Mouse (Mus musculus) kidney, postnatal 4 days (tissue): ENCODE results near the gene Tnpo3.

Source experiments
- DNase-seq, 2 experiments: peaks; one replicate each; pipeline ENCODE4 v3.0.0; 2021; ENCODE audit warnings: mixed read lengths in 2 of 2

Tnpo3 gene

DNA sequence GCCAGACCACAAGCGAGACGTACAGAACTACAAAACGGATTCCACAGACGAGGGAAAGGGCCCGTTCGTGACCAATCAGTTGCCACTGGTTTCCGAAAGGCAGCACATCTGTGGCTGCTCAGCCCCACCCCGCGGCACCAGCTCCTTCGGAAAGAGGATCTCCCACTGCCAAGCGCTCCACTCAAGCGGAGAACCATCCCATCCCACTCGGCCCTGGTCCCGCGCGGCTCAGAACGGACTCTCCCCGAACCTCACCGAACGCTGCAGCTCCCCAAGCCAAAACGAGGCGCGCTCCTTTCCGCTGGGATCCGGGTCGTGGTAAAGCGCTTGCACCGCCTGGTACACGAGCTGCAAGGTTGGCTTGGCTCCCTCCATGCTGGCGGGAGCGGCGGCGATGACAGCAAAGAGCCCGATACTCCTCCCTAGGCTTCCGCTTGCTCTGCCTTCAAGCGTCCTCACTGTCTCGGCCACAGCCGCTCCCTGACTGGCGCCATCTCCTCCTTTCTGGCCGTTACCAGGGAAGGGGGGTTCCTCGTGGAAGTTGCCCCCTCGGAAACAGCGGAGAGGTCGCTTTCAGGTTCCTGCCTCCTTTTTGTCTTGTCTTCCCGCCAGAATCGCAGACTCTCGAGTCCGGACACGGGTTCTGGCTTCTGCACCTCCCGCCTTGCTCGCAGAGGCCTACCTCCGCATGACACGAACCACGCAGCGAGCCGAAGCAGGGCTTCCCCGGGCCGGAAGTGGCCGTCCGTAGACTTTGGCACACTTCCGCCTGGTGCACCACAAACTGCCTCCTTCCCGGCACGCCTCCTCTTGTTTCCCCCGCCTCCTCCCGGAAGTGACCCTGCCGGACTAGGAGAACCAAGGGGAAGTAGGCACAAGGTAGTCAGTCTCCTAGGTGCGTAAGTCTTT, at the start of gene Tnpo3:
TSS of gene Tnpo3 (minus strand) at position 777 of the 909 bp plus-strand sequence.
- peak; percentile 94 to 96 for DNase-seq

DNA sequence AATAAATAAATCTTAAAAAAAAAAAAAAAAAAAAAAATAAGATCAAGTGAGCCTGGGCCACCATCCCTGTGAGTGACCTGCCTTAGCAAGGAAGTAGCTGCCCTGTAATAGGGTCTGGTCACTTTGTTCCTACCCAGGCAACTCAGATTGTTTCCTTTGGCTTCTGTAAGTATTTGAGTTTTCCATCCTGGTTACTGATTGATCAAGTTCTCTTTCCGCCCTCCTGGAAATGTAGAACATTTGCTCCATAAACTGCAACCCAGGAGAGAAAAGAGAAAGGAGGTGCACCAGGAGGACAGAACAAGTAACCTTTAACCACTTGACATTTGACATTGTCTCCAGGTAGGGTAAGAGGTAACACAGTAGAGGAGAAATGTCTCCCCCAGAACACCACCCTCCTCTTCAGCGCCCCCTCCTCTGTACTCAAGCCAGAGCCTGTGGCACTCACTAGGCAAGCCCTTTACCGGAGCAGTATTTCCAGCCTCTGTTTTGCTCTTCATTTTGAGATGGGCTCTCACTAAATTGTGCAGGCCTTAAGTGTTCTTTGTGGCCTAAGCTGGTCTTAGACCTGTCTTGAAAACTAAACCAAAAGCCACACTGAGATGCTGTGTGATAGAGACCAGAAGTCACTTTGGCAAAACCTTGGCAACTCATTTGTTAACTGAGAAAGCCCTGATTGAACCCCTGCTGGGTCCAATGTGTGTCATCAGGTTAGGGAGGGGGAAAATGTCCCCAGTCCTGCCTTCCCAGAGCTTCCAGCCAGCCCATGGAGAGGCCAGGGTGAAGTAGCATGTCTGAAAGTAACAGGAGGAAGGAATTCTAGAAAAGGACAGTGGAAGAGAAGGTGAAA, 49.2 kb upstream of the Tnpo3 start:
- DNase-seq = peak; percentile 22 to 38

DNA sequence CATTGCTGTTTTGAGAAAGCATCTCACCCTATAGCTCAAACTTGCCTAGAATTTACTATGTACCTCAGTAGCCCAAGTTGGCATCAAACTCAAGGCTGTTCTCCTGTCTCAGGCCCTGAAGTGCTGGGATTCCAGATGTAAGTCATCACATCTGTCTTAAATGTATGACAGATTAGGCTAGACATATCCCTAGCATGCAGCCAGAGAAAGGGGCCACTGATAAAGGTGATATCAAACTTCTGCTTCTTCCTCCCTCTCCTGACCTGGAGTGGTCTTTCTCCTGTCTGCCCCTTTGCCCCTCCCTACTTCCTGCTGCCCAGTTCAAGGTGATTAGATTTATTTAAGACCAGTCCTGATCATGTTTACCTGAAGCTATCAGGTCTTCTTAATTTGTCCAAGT, 43.6 kb upstream of the Tnpo3 start:
- no peak for DNase-seq

DNA sequence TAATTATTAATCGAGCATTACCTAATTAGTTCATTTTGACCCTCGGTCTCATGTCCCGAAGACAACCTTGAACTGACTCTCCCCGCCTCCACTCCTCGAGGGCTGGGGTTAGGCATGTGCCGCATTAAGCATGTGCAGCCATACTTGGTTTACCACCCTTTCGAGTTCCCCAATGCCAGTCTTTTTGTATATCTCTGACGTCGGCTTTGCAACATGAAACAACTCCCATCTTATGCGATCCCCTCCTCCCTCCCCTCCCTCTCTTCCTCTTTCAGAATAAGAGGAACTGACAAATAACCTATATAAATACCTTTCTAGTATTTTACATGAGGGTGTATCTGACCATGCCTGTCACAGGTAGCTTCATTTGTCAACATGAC, 40.5 kb upstream of the Tnpo3 start:
- DNase-seq = no peak

DNA sequence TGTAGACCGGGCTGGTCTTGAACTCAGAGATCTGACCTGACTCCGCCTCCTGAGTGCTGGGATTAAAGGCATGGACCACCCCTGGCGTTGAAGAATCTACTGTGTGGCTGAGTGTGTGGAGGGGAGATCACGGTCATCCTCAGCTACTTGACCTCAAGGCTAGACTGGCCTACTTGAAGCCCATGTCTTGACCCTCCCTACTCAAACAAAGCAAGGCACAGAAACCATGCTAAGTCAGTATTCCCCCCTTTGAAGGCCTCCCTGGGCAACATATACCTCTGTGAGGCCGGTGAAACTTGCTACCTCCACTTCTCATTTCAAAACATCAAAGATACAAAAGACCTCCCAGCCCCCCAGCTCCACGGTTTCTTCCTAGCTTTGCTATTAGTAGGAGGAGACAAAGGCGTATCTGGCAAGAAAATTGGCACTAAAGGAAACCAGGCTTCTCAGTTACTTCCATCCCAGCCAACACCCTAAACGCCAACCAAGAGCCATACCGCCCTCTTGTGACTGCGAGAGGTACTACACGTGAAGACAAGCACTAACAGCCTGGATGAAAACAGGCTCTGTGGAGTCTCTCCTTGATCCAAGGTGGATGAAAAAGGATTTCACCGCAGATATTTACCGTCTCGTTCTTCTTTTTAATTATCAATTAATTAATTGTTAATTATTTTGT, 39.9 kb upstream of the Tnpo3 start:
- peak; percentile 93 to 94 for DNase-seq

DNA sequence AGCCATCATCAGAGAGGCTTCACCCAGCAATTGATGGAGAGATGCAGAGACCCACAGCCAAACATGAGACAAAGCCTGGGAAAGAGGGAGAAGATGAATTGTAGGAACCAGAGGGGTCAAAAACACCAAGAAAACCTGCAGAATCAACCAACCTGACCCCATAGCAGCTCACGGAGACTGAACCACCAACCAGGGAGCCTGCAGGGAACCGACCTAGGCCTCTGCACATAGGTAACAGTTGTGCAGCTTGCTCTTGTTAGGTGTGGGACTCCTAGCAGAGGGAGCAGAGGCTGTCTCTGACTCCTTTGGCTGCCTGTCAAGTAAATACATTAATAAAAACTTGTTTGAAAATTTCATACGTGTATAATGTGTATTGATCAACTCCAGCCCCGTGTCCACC, 32.1 kb upstream of the Tnpo3 start:
- DNase-seq = no peak

DNA sequence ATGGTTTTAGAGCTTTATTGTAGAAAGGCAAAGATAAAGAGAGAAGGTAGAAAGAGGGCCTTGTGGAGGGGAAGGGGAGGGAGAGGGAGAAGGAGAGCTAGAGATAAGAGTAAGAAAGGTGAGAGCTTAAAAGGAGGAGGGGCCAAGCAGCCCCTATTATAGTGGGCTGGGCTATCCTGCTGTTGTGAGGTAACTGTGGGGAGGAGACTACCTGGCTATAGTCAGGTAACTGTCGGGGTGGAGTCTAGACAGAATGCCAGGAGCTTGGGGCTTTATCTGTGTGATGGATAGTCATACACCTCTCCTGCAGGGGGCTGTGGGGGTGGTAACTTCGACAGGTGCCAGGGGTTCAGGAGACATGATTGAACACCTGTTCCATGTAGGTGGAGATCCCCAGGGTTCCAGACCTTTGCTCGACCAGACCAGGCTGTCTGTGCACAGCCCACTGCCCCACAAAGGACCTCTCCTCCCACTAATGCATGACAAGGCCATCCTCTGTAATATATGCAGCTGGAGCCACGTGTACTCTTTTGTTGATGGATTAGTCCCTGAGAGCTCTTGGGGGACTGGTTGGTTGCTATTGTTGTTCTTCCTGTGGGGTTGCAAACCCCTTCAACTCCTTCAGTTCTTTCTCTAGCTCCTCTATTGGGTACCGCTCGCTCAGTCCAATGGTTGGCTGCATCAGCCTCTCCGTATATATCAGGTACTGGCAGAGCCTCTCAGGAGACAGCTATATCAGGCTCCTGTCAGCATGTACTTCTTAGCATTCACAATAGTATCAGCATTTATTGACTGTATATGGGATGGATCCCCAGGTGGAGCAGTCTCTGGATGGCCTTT, 30.1 kb upstream of the Tnpo3 start:
- DNase-seq = no peak

DNA sequence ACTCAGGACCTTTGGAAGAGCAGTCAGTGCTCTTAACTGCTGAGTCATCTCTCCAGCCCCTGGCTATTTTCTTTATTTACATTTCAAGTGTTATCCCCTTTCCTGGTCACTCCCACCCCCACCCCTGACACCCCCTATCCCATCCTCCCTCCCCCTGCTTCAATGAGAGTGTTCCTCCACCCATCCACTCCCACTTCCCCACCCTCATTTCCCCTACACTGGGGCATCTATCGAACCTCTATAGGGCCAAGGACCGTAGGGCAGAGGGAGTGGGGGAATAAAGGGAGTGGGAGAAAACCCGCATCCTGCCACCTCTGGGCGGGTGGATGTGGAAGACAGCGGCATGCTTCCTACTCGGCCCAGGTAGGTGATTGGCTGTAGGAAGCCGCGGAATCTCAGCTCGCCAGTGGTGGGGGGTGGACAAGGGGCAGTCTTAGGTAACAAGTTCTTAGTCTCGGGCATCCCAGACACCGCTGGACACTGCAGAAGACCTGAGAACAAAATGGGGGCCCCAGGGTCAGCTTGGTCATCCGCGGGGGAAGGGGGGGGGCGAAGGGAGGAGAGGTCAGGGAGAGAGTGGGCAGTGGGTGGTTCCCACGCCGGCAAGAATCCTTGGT, 29.3 kb upstream of the Tnpo3 start:
- no peak for DNase-seq

DNA sequence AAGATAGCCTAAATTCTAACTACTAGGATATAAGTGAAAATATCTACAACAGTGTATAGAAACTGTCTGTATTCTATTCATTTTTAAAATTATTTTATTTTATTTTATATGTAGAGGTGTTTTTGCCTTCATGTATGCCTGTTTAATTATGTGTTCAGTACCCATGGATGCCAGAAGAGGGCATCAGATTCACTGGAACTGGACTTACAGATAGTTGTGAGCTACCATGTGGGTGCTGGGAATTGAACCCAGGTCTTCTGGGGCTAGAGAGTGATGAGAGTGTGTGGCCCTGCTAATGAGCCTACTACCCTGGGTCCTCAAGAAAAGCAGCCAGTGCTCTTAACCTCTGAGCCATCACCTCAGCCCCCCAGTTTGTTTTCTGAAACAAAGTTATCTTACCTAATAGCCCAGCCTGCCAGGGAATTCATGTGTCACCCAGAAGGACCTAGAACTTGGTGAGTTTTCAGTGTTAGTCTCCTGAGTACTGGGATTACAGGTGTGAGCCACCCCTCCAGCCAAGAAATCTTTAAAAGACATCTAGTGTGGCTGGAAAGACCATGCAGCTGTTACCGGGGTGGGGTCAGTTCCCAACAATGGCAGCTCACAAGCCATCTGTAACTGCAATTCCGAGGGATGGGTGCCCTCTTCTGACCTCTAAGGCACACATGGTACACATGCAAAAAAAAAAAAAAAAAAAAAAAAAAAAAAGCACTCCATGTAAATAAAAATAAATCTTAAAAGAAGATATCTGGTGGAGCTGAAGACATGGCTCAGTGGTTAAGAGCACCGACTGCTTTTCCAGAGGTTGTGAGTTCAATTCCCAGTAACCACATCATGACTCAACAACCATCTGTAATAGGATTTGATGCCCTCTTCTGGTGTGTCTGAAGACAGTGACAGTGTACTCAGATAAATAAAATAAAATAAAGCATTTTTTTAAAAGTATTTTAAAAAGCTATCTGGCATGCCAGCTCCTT, 28.0 kb upstream of the Tnpo3 start:
- DNase-seq = no peak

DNA sequence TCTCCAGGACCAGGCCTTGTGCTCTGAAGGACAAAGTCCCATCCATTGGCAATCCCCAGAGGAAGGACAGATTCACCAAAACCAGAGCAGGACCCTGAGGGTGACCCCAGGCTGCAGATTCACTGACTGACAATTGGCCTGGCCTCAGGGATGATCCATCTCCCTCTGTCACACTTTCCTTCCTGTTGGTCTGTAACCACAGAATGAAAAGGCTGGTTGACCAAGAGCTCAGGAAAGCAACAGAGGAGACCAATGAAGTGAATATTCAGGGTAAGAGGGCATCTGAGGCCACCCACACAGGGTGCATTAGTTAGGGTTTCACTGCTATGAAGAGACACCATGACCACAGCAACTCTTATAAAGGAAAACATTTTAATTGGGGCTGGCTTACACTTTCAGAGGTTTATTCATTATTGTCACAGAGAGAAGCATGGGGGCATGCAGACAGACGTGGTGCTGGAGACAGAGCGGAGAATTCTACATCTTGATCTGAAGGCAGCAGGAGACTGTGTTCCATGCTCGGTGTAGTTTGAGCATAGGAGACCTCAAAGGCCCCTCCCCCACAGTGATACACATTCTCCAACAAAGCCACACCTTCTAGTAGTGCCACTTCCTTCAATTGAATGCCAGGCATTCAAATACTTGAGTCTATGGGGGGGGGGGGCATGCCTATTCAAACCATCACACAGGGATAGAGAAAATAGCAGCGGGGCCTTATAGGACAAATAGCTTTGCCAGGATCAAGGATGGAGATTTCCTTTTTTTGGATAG, 26.8 kb upstream of the Tnpo3 start:
- DNase-seq = no peak

DNA sequence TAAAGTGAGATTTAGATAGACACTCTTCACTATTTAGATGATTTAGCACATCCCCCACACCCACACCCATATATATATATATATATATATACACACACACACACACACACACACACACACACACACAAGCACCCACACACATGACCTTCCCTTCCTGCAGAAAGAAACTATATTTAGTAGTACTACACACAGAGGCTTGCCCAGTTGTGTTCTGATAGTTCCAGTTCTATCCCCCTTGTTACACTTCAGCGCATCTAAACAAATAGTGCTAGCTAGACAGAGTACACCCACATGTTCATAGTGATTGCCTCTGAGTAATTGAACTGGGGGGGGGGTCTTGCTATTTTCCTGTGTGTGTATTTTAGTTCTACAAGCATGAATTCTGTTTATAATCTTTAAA, 24.9 kb upstream of the Tnpo3 start:
- no peak for DNase-seq

DNA sequence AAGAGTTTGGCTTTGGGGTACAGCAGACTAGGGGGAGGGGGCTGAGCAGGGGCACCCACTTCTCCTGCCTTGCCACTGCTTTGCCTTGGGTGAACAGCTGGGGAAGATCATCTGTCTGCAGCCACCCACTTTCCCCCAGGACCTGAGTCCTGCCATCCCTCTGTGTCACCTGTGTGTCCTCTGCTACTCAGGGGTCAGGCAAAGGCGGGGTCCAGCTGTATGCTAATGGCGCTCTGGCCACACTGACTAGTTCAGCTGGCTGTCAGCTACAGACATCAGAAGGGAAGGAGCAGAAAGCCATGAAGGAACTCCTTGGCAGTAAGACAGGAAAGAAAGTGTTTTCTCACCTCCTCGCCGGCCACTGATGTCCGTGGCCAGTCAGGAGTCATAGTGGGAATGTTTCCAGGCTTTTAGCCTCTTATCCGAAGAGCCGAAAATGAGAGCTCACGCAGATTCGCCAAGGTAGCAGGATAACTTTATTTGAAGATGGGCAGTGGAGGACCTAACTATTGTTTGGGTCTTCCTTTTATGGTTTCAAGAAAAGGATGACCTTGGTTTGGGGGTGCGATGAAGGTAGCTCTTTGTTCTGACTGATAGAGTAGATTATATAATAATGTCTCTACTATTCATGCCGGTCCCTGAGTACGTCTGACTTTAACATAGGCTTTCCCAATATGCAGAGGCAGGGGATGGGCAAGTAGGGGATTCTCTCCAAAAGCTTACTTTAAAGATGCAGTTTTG, 23.0 kb upstream of the Tnpo3 start:
- peak in 1 of 2 experiments; percentile 41 for DNase-seq

DNA sequence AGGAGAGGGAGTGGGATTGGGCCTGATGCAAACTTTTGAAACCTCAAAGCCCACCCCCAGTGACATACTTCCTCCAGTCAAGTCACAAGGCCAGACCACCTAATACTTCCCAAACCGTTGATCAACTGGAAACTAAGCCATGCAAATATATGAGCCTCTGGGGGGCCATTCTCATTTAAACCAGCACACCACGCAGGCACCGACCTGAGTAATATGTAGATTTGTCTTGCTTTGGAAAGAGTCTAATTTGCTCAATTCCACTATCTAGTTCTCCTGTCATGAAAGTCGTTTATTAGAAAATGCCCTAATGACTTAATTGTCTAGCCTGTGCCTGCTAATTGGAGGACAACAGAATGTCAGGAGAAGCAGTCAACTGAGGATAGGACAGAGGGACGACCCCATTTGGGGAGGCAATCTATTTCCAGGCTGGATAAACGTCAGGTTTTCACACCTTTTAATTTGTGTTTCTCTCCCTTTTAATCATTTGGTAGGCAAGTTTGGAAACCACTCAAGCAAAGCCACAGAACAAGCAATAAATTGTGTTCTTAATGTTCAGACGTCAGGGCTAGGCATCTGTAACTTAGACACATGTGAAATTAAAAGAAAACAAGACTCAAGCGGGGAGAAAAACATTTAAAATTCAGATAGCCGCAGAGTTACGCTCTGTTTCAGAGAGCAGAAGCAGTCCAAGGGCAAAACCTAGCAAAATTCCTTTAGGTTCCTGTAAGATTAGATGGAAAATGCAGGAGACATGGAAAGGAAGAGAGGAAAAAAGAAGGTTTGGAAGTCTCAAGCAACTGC, 22.3 kb upstream of the Tnpo3 start:
- DNase-seq = no peak

DNA sequence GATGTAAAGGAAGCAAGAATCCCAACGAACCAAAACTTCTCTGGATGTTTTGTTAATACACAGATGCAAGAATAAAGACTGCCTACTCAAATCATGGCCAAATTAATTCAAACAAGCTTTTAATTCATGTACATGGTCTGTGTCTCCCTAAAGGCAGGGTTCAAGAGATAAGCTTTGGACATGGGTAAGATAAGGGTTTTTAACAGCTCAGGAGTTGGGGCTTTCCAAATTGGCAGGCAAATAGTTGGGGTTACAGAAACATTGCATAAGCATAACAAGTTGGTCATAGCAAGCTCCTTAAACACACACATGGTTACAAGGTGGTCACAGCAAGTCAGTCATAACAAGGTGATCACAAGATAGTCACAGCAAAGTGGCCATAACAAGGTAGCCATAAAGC, 20.5 kb upstream of the Tnpo3 start:
- no peak for DNase-seq

DNA sequence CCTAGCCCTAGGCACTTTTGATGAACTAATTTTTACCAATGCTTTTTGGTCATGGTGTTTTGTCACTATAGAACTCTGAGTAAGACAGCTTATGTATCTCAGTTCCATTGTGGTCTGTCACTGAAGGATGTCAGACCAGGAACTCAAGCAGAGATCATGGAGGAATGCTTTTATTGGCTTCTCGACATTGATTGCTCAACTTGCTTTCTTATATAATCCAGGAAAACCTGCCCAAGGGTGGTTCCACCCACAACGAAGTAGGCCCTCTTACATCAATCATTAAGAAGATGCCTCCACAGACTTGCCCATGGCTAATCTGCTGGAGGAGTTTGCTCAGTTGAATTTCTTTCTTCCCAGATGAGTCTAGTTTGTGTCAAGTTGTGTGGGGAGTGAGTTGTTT, 18.1 kb upstream of the Tnpo3 start:
- no peak for DNase-seq

DNA sequence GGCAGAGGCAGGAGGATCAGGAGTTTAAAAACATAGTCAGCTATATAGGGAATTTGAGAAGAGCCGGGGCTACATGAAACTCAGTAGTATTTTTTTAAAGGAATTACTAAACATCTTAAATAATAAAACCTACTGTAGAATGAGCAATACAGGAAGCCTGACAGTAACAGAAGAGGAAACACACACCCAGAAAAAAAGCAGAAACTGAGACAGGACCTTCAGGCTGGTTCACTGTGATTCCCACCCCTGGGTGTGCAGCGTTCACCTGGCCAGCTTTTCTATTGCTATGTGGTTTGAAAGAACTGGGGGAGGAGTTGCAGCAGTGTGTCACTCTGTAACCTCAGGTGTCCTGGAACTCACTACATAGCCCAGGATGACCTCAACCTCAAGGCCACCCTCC, 14.2 kb upstream of the Tnpo3 start:
- DNase-seq = no peak

DNA sequence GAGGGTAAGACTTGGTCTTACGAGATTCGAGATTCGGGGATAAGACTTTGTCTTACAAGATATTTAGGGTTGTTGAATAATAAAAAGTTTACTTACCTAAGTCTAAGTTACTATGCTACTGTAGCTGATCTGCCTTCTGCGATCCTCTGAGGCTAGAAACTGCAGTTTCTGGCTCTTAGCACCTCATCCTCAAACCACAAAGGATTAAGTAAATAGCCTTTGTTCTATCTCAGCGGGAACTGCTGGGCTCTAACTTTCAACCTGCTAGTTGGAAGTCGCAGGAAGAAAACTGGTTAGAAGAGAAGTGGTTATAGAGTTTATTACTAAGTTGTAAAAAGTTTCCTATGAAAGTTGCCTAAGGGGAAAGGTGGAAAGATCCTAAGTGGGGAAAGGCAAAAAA, 12.6 kb upstream of the Tnpo3 start:
- DNase-seq = no peak

DNA sequence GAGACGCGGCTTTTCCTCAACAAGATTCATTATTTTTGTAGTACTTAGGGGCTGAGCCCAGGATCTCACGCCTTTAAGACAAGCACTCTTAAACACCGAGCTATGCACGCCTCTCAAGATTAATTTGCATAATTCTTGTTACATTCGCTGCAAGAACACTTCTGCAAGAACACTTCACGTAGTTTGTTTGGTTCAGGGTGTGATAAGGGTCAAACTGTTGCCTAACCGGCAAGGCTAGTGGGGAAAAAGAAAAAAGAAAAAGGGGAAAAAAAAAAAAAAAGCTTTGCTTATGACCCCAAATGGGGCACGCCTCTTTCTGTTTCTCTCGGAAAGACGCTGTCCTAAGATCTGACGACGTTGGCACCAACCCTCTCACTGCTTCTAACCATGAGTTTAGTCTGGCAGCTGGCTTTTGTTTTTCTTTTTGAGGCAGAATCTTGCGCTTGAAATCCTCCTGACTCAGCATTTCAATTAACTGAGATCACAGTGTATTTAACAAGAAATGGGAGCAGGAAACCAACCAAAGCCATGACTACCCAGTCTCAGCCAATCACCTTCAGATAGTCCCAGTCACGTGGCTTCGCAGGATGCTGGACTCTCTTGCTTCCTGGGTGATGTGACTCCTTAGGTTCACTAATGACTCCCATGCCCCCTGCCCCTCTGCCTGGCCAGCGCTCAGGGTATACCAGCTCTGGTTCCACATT, 11.3 kb upstream of the Tnpo3 start:
- DNase-seq = no peak
